Mouse (Mus musculus) liver, adult (tissue): Measurements from ENCODE around the gene Mrap.

ENCODE experiments used
- GATA4 ChIP-seq: IDR thresholded peaks from 2 replicates; pipeline ENCODE4 v1.6.1; 2014; ENCODE audit warnings: mild to moderate bottlenecking, low read length; ENCODE audit not compliant: insufficient replicate concordance

The Mrap gene

GRCm38 (mm10) chr16:90727233-90728115, 10.5 kb upstream of the Mrap start, which contains the start of gene Mis18a:
Gene Mis18a, minus strand, starts transcription at chr16:90727404.
- no peak; the same call in 1 of the 2 replicates for TF ChIP-seq GATA4

- no peak for TF ChIP-seq GATA4
Measured at GRCm38 (mm10) chr16:90735611-90736010, 2.4 kb upstream of the Mrap start.

DNA sequence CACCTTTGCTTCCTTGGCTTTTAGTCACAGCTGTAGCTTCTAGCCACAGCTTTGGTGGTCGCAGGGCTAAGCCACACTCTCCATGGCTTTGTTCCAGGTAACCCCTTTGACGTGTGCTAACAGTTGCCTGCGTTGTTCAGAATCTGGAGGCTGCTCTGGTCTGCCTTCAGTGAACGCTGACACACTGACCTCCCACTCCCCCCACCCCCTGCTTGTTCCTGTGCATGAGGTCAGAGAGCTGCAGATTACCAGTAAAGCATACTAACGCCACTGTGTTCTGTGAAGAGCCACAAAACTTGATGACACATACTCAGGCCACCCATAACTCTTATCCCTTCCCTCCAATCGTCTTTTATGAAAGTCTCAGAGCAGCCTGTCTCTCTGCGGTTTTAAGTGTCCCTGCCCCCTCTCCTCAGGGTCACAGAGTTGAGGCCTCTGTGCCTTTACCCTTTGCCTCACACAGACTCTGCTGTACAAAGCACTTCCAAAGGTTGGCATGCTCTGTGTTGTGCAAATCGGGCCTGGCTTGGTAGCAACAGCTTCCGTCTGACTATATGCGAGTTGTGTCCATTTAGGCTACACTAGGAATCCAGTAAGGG, 1.2 kb upstream of the Mrap start:
- no peak; the same call in 1 of the 2 replicates for TF ChIP-seq GATA4

- no peak for TF ChIP-seq GATA4
Measured at GRCm38 (mm10) chr16:90747143-90747542, 9.1 kb downstream of the Mrap start.

DNA sequence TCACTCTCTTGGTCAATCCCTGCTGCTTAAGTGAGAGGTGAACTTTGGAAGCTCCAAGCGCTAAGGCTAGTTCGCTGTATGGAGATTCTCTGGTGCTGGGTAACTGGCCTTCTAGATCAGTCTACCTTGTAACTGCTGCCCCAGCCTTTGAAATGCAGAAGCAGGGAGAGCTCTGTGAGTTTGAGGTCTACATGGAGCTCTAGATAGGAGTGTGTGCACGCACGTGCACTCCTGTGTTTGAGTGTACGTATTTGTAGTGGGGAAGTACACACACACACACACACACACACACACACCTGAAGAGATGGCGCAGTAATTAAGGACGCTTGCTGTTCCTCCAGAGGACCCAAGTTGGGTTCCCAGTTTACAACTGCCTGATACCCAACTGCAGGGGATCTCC, 10.2 kb downstream of the Mrap start:
- TF ChIP-seq GATA4 = no peak

GRCm38 (mm10) chr16:90753386-90753941, 15.5 kb downstream of the Mrap start:
- no peak for TF ChIP-seq GATA4

DNA sequence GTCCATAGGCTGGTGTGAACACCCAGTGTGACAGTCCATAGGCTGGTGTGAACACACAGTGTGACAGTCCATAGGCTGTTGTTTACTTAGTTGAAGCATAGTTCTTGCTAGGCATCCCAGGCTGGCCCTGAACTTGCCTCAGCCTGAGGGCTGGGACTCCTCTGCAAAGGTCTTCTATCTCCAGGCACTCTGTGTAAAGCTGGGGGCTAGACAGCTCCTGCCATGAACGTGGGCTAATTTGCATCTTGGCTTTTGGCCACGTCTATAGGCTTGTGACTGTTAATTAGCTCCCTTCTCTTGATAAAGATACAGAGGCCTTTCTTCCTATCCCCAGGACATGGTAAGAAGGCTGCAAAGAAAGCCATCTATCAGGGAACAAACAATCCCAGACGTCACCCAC, 21.3 kb downstream of the Mrap start:
- no peak for TF ChIP-seq GATA4

GRCm38 (mm10) chr16:90760515-90760914, 22.5 kb downstream of the Mrap start:
- no peak for TF ChIP-seq GATA4

DNA sequence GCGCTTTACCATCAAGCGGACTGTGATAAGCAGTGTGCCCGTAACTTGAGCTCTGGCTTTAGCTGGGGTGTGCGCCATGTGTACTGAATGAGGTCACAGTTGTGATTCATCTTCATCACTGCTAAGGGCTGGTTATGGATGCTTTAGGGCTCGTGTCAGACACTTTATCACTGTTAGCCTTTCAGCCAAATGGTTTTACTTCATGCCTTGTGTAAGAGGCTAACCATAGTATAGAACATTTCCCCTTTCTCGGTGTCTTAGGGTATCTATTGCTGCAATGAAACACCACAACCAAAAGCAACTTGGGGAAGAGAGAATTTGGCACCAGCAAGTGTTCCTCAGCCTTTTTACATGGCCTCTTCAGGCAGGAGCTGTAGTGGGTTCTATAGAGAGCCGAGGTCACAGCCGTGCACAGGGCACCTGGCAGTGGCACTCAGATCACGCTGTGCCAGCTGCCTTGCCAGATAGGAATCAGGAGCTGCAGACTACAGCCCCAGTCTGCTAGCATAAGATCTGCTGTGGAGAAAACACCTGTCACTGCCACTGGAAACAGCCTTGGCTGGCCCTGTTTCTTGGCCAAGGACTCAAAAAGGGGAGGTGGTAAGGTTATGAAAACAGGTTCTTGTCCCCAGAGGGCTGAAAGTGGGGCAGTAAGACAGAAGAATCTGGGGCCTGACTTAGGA, 27.3 kb downstream of the Mrap start:
- TF ChIP-seq GATA4 = no peak

DNA sequence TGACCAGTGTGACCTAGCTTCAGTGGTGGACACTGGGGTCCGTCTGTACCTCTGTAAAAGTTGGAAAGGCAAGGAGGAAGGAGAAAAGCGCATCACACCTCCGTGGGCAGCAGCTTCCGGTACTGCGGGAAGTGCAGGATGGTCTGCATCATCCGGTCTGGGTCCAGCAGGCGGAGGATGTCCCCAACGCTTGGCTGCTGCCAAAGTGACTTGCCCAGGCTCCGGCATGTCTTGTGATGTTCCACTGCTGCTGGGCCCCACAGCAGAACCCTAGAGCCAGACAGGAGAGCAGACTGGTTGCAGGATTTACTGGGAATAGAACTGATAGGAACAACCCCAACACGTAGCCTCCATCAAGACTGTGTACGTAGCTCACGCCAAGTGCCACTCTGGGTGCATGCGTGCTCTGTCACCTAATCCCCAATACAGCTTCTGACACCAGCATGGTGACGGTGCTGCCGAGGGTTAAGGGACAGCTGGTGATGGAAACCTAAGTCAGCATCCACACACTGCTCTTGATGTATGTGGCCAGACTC, 29.0 kb downstream of the Mrap start:
- no peak for TF ChIP-seq GATA4

DNA sequence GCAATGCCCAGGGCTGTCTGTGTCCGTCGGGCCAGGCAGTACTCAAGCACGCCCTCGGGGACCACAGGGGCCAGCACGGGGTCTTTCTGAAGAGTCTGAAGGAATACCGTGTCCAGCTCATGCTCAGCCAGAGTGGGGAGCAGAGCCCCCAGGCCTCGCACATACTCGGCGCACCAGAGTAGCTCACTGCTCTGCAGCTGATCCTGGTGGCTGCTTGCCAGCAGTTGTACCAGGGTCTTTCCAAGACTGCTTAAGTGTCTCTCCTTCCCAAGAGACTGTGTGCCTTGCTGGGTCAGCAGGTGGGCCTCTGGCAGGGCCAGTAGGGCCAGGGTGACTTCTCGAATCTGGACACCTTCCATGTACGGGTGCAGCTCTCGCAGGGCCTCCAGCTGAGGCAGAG, 36.2 kb downstream of the Mrap start:
- TF ChIP-seq GATA4 = no peak

- TF ChIP-seq GATA4 = no peak
Measured at GRCm38 (mm10) chr16:90774646-90775045, 36.6 kb downstream of the Mrap start.

GRCm38 (mm10) chr16:90775946-90776520, 38.0 kb downstream of the Mrap start:
- no peak for TF ChIP-seq GATA4

GRCm38 (mm10) chr16:90779783-90780182, 41.8 kb downstream of the Mrap start:
- TF ChIP-seq GATA4 = no peak

- TF ChIP-seq GATA4 = no peak
Measured at GRCm38 (mm10) chr16:90783302-90783701, 45.3 kb downstream of the Mrap start.

DNA sequence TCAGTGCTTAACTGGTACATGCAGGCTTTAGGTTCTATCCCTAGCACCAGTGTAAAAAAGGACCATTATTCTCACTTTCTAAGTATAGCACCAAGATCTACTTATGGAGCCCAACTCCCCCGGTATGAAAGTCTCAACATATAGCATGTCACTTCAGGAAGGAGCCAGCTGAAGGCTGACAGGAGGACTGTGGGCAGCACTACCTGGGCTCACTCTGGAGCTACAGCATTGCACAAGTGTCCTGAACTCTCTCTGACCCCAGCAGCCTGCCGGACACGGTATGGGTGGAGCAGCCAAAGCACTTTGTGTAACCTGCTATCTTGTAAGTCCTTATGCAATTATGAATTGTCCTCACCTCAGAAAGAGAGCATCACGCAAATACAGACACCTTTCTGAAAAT, 47.2 kb downstream of the Mrap start:
- TF ChIP-seq GATA4 = peak; percentile 36; the same call in 1 of the 2 replicates

- no peak for TF ChIP-seq GATA4
Measured at GRCm38 (mm10) chr16:90788580-90788979, 50.6 kb downstream of the Mrap start.
